Mouse (Mus musculus) megakaryocyte, embryonic 14.5 days (primary cell): ENCODE measurements around the gene Notch2. TPM values are rescaled to one million over a fixed set of nuclear protein-coding genes. Genes with fewer than 3 reads are reported as not detected.

Experiments used
- H3K27me3 ChIP-seq: replicated peaks from 2 replicates; pipeline ENCODE3; 2012; ENCODE audit warnings: inconsistent platforms
- H3K36me3 ChIP-seq: replicated peaks from 2 replicates; pipeline ENCODE3; 2012; ENCODE audit warnings: low read length, inconsistent platforms, mixed read lengths
- H3K4me1 ChIP-seq: 2 replicates; pipeline ENCODE4 v1.6.1; 2012; ENCODE audit warnings: inconsistent platforms
- H3K4me3 ChIP-seq: replicated peaks from 2 replicates; pipeline ENCODE3; 2012; ENCODE audit warnings: moderate library complexity, mild to moderate bottlenecking, inconsistent platforms
- H3K9me3 ChIP-seq: 2 replicates; pipeline ENCODE4 v1.6.1; 2012; ENCODE audit warnings: inconsistent platforms
- FLI1 ChIP-seq: IDR thresholded peaks from 2 replicates; pipeline ENCODE4 v1.6.1; 2012; ENCODE audit warnings: low read length, inconsistent platforms, mixed read lengths
- GATA1 ChIP-seq: IDR thresholded peaks from 3 replicates; pipeline ENCODE4 v1.6.1; 2012; ENCODE audit warnings: mixed read lengths, low read length, inconsistent platforms, borderline replicate concordance
- polyA plus RNA-seq: library from polyadenylated mRNA; stranded (reverse); fragments of >175 nt; gene quantifications from 2 replicates; pipeline ENCODE4 v1.2.3, GENCODE M21; 2012; ENCODE audit warnings: low replicate concordance; ENCODE audit not compliant: insufficient read depth

Gene Notch2
- polyA plus RNA-seq, 1 experiment = 1.9 TPM

- Histone ChIP-seq H3K4me1 (peaks cover 59% of the 10 kb centered on the region), H3K9me3 (no peaks in the 10 kb centered on the region), H3K36me3 (peaks cover 79% of the 10 kb centered on the region), H3K27me3 (no peaks in the 10 kb centered on the region), H3K4me3 (no peak overlapping the region)
- TF ChIP-seq FLI1 (no peak), GATA1 (no peak)
Observed at GRCm38 (mm10) chr3:98079601-98080215, 66.4 kb downstream of the Notch2 start.

- Histone ChIP-seq H3K9me3 (no peaks in the 10 kb centered on the region), H3K27me3 (no peaks in the 10 kb centered on the region), H3K4me3 (no peak overlapping the region), H3K4me1 (peaks cover 62% of the 10 kb centered on the region), H3K36me3 (peaks cover 78% of the 10 kb centered on the region)
- no peak for TF ChIP-seq FLI1
- TF ChIP-seq GATA1 = no peak
Observed at GRCm38 (mm10) chr3:98080630-98081029, 67.3 kb downstream of the Notch2 start.

GRCm38 (mm10) chr3:98082188-98082587 lies 68.9 kb downstream of the Notch2 start:
- TF ChIP-seq GATA1 (no peak), FLI1 (no peak)
- no peak overlapping the region for H3K4me3 ChIP-seq
- peaks cover 78% of the 10 kb centered on the region for H3K36me3 ChIP-seq
- peaks cover 70% of the 10 kb centered on the region for H3K4me1 ChIP-seq
- no peaks in the 10 kb centered on the region for H3K27me3 ChIP-seq
- H3K9me3 ChIP-seq = no peaks in the 10 kb centered on the region

- peaks cover 75% of the 10 kb centered on the region for H3K36me3 ChIP-seq
- TF ChIP-seq GATA1 (no peak), FLI1 (no peak)
- H3K4me3 ChIP-seq = no peak overlapping the region
- H3K9me3 ChIP-seq = no peaks in the 10 kb centered on the region
- H3K4me1 ChIP-seq = peaks cover 75% of the 10 kb centered on the region
- H3K27me3 ChIP-seq = no peaks in the 10 kb centered on the region
Observed at GRCm38 (mm10) chr3:98082972-98083371, 69.6 kb downstream of the Notch2 start.

GRCm38 (mm10) chr3:98084061-98084655 lies 70.8 kb downstream of the Notch2 start:
- peaks cover 72% of the 10 kb centered on the region for H3K4me1 ChIP-seq
- H3K36me3 ChIP-seq = peaks cover 76% of the 10 kb centered on the region
- H3K27me3 ChIP-seq = no peaks in the 10 kb centered on the region
- no peak for TF ChIP-seq GATA1
- TF ChIP-seq FLI1 = no peak
- no peak overlapping the region for H3K4me3 ChIP-seq
- no peaks in the 10 kb centered on the region for H3K9me3 ChIP-seq

- Histone ChIP-seq H3K27me3 (no peaks in the 10 kb centered on the region), H3K4me3 (no peak overlapping the region), H3K36me3 (peaks cover 75% of the 10 kb centered on the region), H3K9me3 (no peaks in the 10 kb centered on the region), H3K4me1 (peaks cover 72% of the 10 kb centered on the region)
- TF ChIP-seq GATA1 (no peak), FLI1 (no peak)
Observed at GRCm38 (mm10) chr3:98084870-98085269, 71.5 kb downstream of the Notch2 start.

GRCm38 (mm10) chr3:98085812-98086268 lies 72.5 kb downstream of the Notch2 start:
- no peak for TF ChIP-seq GATA1
- no peak for TF ChIP-seq FLI1
- Histone ChIP-seq H3K9me3 (no peaks in the 10 kb centered on the region), H3K36me3 (peaks cover 76% of the 10 kb centered on the region), H3K4me1 (peaks cover 65% of the 10 kb centered on the region), H3K4me3 (no peak overlapping the region), H3K27me3 (no peaks in the 10 kb centered on the region)

- H3K27me3 ChIP-seq = no peaks in the 10 kb centered on the region
- H3K4me1 ChIP-seq = peaks cover 65% of the 10 kb centered on the region
- peaks cover 75% of the 10 kb centered on the region for H3K36me3 ChIP-seq
- no peaks in the 10 kb centered on the region for H3K9me3 ChIP-seq
- TF ChIP-seq GATA1 = no peak
- no peak for TF ChIP-seq FLI1
- H3K4me3 ChIP-seq = no peak overlapping the region
Observed at GRCm38 (mm10) chr3:98086441-98086840, 73.1 kb downstream of the Notch2 start.

- no peaks in the 10 kb centered on the region for H3K27me3 ChIP-seq
- no peak overlapping the region for H3K4me3 ChIP-seq
- peaks cover 75% of the 10 kb centered on the region for H3K36me3 ChIP-seq
- peaks cover 62% of the 10 kb centered on the region for H3K4me1 ChIP-seq
- no peak for TF ChIP-seq FLI1
- TF ChIP-seq GATA1 = no peak
- no peaks in the 10 kb centered on the region for H3K9me3 ChIP-seq
Observed at GRCm38 (mm10) chr3:98086860-98087259, 73.5 kb downstream of the Notch2 start.

GRCm38 (mm10) chr3:98087551-98087950 lies 74.2 kb downstream of the Notch2 start:
- Histone ChIP-seq H3K36me3 (peaks cover 71% of the 10 kb centered on the region), H3K9me3 (no peaks in the 10 kb centered on the region), H3K4me1 (peaks cover 58% of the 10 kb centered on the region), H3K27me3 (no peaks in the 10 kb centered on the region), H3K4me3 (no peak overlapping the region)
- TF ChIP-seq GATA1 (no peak), FLI1 (no peak)
